Mouse (Mus musculus) C2C12 (cell line): ENCODE measurements around the gene Usp3.

Source experiments
- CEBPB ChIP-seq: IDR thresholded peaks from one replicate; pipeline ENCODE4 v1.6.1; 2011; ENCODE audit warnings: low read depth, mild to moderate bottlenecking, control low read depth, moderate library complexity
- CTCF ChIP-seq: IDR thresholded peaks from one replicate; pipeline ENCODE4 v1.5.1; 2011; ENCODE audit not compliant: control insufficient read depth, insufficient read depth, insufficient read length
- MAX ChIP-seq: IDR thresholded peaks from one replicate; pipeline ENCODE4 v1.6.1; 2011; ENCODE audit warnings: mild to moderate bottlenecking, control low read depth

- TF ChIP-seq CTCF (no peak), MAX (no peak), CEBPB (no peak)
Measured at GRCm38 (mm10) chr9:66587016-66587415, 5.9 kb downstream of the Usp3 start.
